Mouse (Mus musculus): Measurements from ENCODE around the gene Cbfb. TPM values are rescaled to one million over a fixed set of nuclear protein-coding genes. Genes with fewer than 3 reads are reported as not detected.
"Not testable (repeated sequence)": the region's sequence is repeated elsewhere in the genome, so short reads cannot be mapped to it uniquely, and the experiment has no call there.

The Cbfb gene
- polyA plus RNA-seq, 1 experiment from 2014 or later = 39.2 TPM

- Histone ChIP-seq H3K27ac (peak overlapping the region; percentile 89), H3K4me2 (peak overlapping the region; percentile 69), H3K27me3 (no peaks in the 10 kb centered on the region), H3K4me1 (replicated peaks) (peaks cover 17% of the 10 kb centered on the region), H3K36me3 (no peaks in the 10 kb centered on the region), H3K4me3 (peak overlapping the region; percentile 99), H3K9me3 (replicated peaks) (no peaks in the 10 kb centered on the region), H3K9ac (peak overlapping the region; percentile 99)
- no peak for ATAC-seq (replicated peaks; ENCODE audit: insufficient number of reproducible peaks, insufficient read depth, low FRiP score, low read depth)
- under 1% methylated on average over 27 of the region's 27 CpGs for WGBS
Observed at GRCm38 (mm10) chr8:105225272-105225593, 54.8 kb downstream of the Cbfb start.

- Histone ChIP-seq H3K4me2 (peak overlapping the region; percentile 69), H3K36me3 (no peaks in the 10 kb centered on the region), H3K4me1 (replicated peaks) (peaks cover 17% of the 10 kb centered on the region), H3K27me3 (no peaks in the 10 kb centered on the region), H3K9me3 (replicated peaks) (no peaks in the 10 kb centered on the region), H3K4me3 (peak overlapping the region; percentile 99), H3K27ac (no peak overlapping the region), H3K9ac (peak overlapping the region; percentile 99)
- ATAC-seq (replicated peaks; ENCODE audit: insufficient number of reproducible peaks, insufficient read depth, low FRiP score, low read depth) = no peak
- WGBS = 16% methylated on average over 6 of the region's 6 CpGs
Observed at GRCm38 (mm10) chr8:105225917-105226316, 55.4 kb downstream of the Cbfb start.

GRCm38 (mm10) chr8:105231503-105232320 is 61.2 kb downstream of the Cbfb start:
- Histone ChIP-seq H3K4me1 (replicated peaks) (no peaks in the 10 kb centered on the region), H3K27me3 (no peaks in the 10 kb centered on the region), H3K27ac (no peak overlapping the region), H3K9me3 (replicated peaks) (no peaks in the 10 kb centered on the region), H3K36me3 (no peaks in the 10 kb centered on the region; the same call in 1 of the 2 replicates), H3K9ac (no peak overlapping the region), H3K4me2 (no peak overlapping the region), H3K4me3 (no peak overlapping the region)
- no peak for ATAC-seq (replicated peaks; ENCODE audit: insufficient number of reproducible peaks, insufficient read depth, low FRiP score, low read depth)
- 76% methylated on average over 12 of the region's 12 CpGs for WGBS

- H3K4me2 ChIP-seq; H3K27ac ChIP-seq; H3K36me3 ChIP-seq; H3K27me3 ChIP-seq; H3K9me3 ChIP-seq (replicated peaks); ATAC-seq (replicated peaks; ENCODE audit: insufficient number of reproducible peaks, insufficient read depth, low FRiP score, low read depth); H3K4me1 ChIP-seq (replicated peaks); H3K4me3 ChIP-seq; H3K9ac ChIP-seq: not testable (repeated sequence)
- 92% methylated on average over 4 of the region's 4 CpGs for WGBS
Observed at GRCm38 (mm10) chr8:105232321-105232693, 61.8 kb downstream of the Cbfb start.

- no peaks in the 10 kb centered on the region for H3K27me3 ChIP-seq
- no peak overlapping the region for H3K9ac ChIP-seq
- H3K4me3 ChIP-seq = no peak overlapping the region
- H3K4me2 ChIP-seq = no peak overlapping the region
- ATAC-seq (replicated peaks; ENCODE audit: insufficient number of reproducible peaks, insufficient read depth, low FRiP score, low read depth) = no peak
- no peak overlapping the region for H3K27ac ChIP-seq
- H3K9me3 ChIP-seq (replicated peaks) = no peaks in the 10 kb centered on the region
- WGBS = 66% methylated on average over 1 of the region's 1 CpGs
- no peaks in the 10 kb centered on the region for H3K4me1 ChIP-seq (replicated peaks)
- peaks cover under 1% of the 10 kb centered on the region; the same call in 1 of the 2 replicates for H3K36me3 ChIP-seq
Observed at GRCm38 (mm10) chr8:105233126-105233935, 62.9 kb downstream of the Cbfb start.

GRCm38 (mm10) chr8:105235206-105235605 is 64.7 kb downstream of the Cbfb start:
- WGBS = 67% methylated on average over 1 of the region's 1 CpGs
- Histone ChIP-seq H3K9ac (no peak overlapping the region), H3K36me3 (peaks cover 17% of the 10 kb centered on the region; the same call in 1 of the 2 replicates), H3K9me3 (replicated peaks) (no peaks in the 10 kb centered on the region), H3K4me1 (replicated peaks) (no peaks in the 10 kb centered on the region), H3K27ac (no peak overlapping the region), H3K27me3 (no peaks in the 10 kb centered on the region), H3K4me3 (no peak overlapping the region), H3K4me2 (no peak overlapping the region)
- no peak for ATAC-seq (replicated peaks; ENCODE audit: insufficient number of reproducible peaks, insufficient read depth, low FRiP score, low read depth)

- 90% methylated on average over 14 of the region's 14 CpGs for whole genome bisulfite sequencing
- no peak overlapping the region for H3K4me2 ChIP-seq
- peaks cover 38% of the 10 kb centered on the region for H3K36me3 ChIP-seq
- no peak overlapping the region for H3K4me3 ChIP-seq
- H3K27ac ChIP-seq = no peak overlapping the region
- no peaks in the 10 kb centered on the region for H3K27me3 ChIP-seq
- no peaks in the 10 kb centered on the region for H3K9me3 ChIP-seq (replicated peaks)
- no peak overlapping the region for H3K9ac ChIP-seq
- H3K4me1 ChIP-seq (replicated peaks) = no peaks in the 10 kb centered on the region
- no peak for ATAC-seq (replicated peaks; ENCODE audit: insufficient number of reproducible peaks, insufficient read depth, low FRiP score, low read depth)
Observed at GRCm38 (mm10) chr8:105237442-105238142, 67.1 kb downstream of the Cbfb start.

GRCm38 (mm10) chr8:105241016-105241415 is 70.5 kb downstream of the Cbfb start:
- ATAC-seq (replicated peaks; ENCODE audit: insufficient number of reproducible peaks, insufficient read depth, low FRiP score, low read depth) = no peak
- no peak overlapping the region for H3K27ac ChIP-seq
- no peaks in the 10 kb centered on the region for H3K9me3 ChIP-seq (replicated peaks)
- H3K9ac ChIP-seq = no peak overlapping the region
- H3K4me3 ChIP-seq = no peak overlapping the region
- 89% methylated on average over 7 of the region's 7 CpGs for WGBS
- no peak overlapping the region for H3K4me2 ChIP-seq
- H3K36me3 ChIP-seq = peaks cover 47% of the 10 kb centered on the region
- no peaks in the 10 kb centered on the region for H3K4me1 ChIP-seq (replicated peaks)
- no peaks in the 10 kb centered on the region for H3K27me3 ChIP-seq

GRCm38 (mm10) chr8:105251954-105252353 is 81.5 kb downstream of the Cbfb start:
- no peaks in the 10 kb centered on the region for H3K9me3 ChIP-seq (replicated peaks)
- WGBS = 91% methylated on average over 6 of the region's 6 CpGs
- peaks cover 44% of the 10 kb centered on the region for H3K36me3 ChIP-seq

GRCm38 (mm10) chr8:105252680-105253537 is 82.4 kb downstream of the Cbfb start:
- H3K4me3 ChIP-seq = no peak overlapping the region
- H3K4me2 ChIP-seq = peak overlapping the region; percentile 93; the same call in 1 of the 2 replicates
- no peaks in the 10 kb centered on the region for H3K9me3 ChIP-seq (replicated peaks)
- H3K27me3 ChIP-seq = peaks cover 16% of the 10 kb centered on the region
- WGBS = 61% methylated on average over 10 of the region's 10 CpGs
- H3K36me3 ChIP-seq = peaks cover 40% of the 10 kb centered on the region
- H3K9ac ChIP-seq = 0 out of 2 replicates have a peak overlapping the region, but pooled peaks have one; percentile 44
- ATAC-seq (replicated peaks; ENCODE audit: insufficient number of reproducible peaks, insufficient read depth, low FRiP score, low read depth) = no peak
- no peak overlapping the region for H3K27ac ChIP-seq
- peaks cover 24% of the 10 kb centered on the region for H3K4me1 ChIP-seq (replicated peaks)

More at GRCm38 (mm10) chr8:105251954-105252353, 81.5 kb downstream of the Cbfb start:
- peaks cover 24% of the 10 kb centered on the region for H3K4me1 ChIP-seq (replicated peaks)
- no peak overlapping the region for H3K9ac ChIP-seq
- H3K4me2 ChIP-seq = no peak overlapping the region
- H3K27me3 ChIP-seq = peaks cover 15% of the 10 kb centered on the region; the same call in 1 of the 2 replicates
- no peak overlapping the region for H3K27ac ChIP-seq
- H3K4me3 ChIP-seq = no peak overlapping the region
- no peak for ATAC-seq (replicated peaks; ENCODE audit: insufficient number of reproducible peaks, insufficient read depth, low FRiP score, low read depth)

Measured in heart, embryonic 15.5 days (tissue).